Comparison of ENCODE assay signal across 8 mouse cellular contexts in genomic region chr2:28514489-28514888, GRCm38 (mm10). TPM values are rescaled to one million over a fixed set of nuclear protein-coding genes. Genes with fewer than 3 reads are reported as not detected.
A peak's percentile ranks its signal among the peaks of the same experiment; 100 is the strongest.
DNase-seq lines count a peak whose midpoint lies in the region; ATAC-seq lines count a peak whose summit lies in the region.

No protein-coding gene starts in this region.

- WGBS in limb, embryonic 11.5 days = 19% methylated on average over 5 of the region's 5 CpGs
- WGBS in midbrain, embryonic 13.5 days = 23% methylated on average over 5 of the region's 5 CpGs

- no peaks in the 10 kb centered on the region for H3K9me3 ChIP-seq in limb, embryonic 11.5 days (ENCODE audit: control insufficient read depth, low read length)
- H3K9me3 ChIP-seq in midbrain, embryonic 13.5 days = no peaks in the 10 kb centered on the region

- H3K9ac ChIP-seq in limb, embryonic 11.5 days (ENCODE audit: low read length) = peak overlapping the region; percentile 90; the same call in 1 of the 2 replicates
- H3K9ac ChIP-seq in midbrain, embryonic 13.5 days (replicated peaks) = peak overlapping the region; percentile 98

- peak overlapping the region; percentile 92 for H3K4me2 ChIP-seq in limb, embryonic 11.5 days (ENCODE audit: low read depth, severe bottlenecking)
- peak overlapping the region; percentile 85 for H3K4me2 ChIP-seq in midbrain, embryonic 13.5 days (replicated peaks)

- intact Hi-C loops in gastrocnemius, postnatal 14 days (cut with DNase I; ENCODE audit: low total_unique reads) = loop anchor here (10.0 kb wide), 1 partner anchor 70 kb away; the partner anchor contains the start of gene Gtf3c5

- peak overlapping the region; percentile 68 for H3K4me3 ChIP-seq in limb, embryonic 11.5 days (ENCODE audit: low read depth, low read length)
- peak overlapping the region; percentile 93 for H3K4me3 ChIP-seq in midbrain, embryonic 13.5 days (replicated peaks)

- peak; percentile 22 for ATAC-seq in inflammation-experienced regulatory T-cells, adult 6 months
- ATAC-seq in limb, embryonic 11.5 days (ENCODE audit: insufficient number of reproducible peaks, low FRiP score, low TSS enrichment, low read depth) = no peak
- peak; percentile 40; the same call in 1 of the 2 replicates for ATAC-seq in midbrain, embryonic 13.5 days

- no peaks in the 10 kb centered on the region for H3K27me3 ChIP-seq in limb, embryonic 11.5 days (ENCODE audit: control insufficient read depth, insufficient read depth, low read length)
- H3K27me3 ChIP-seq in midbrain, embryonic 13.5 days = peaks cover 9% of the 10 kb centered on the region; the same call in 1 of the 2 replicates

- peak; percentile 74 to 94 for DNase-seq in adrenal gland, adult (ENCODE audit: inconsistent age in 2 of 2, low spot score in 1 of 2)
- DNase-seq in adrenal gland, adult 8-10 months = no peak
- peak; percentile 91 to 94 for DNase-seq in cerebellum, postnatal 36 days
- DNase-seq in gastrocnemius, postnatal 14 days = peak; percentile 80
- peak; percentile 94 for DNase-seq in limb, embryonic 11.5 days (ENCODE audit: low spot score)
- DNase-seq in spleen, adult 18-20 months = peak; percentile 66 to 89

- H3K27ac ChIP-seq in limb, embryonic 11.5 days (replicated peaks; ENCODE audit: low read depth, low read length) = no peak overlapping the region
- H3K27ac ChIP-seq in midbrain, embryonic 13.5 days = peak overlapping the region; percentile 93

- H3K36me3 ChIP-seq in limb, embryonic 11.5 days (ENCODE audit: control insufficient read depth, insufficient read depth, low read length) = no peaks in the 10 kb centered on the region
- H3K36me3 ChIP-seq in midbrain, embryonic 13.5 days = peaks cover 20% of the 10 kb centered on the region; the same call in 1 of the 2 replicates

- H3K4me1 ChIP-seq in limb, embryonic 11.5 days (ENCODE audit: control insufficient read depth, insufficient read depth, low read length) = peaks cover 6% of the 10 kb centered on the region; the same call in 1 of the 2 replicates
- peaks cover 56% of the 10 kb centered on the region for H3K4me1 ChIP-seq in midbrain, embryonic 13.5 days (replicated peaks)

RNA-seq across cellular contexts. Expression of gene Ralgds, which starts 1.6 kb away (rescaled TPM):
- 10 to 100 TPM; 33.3 to 51.0 (median 38.6) TPM for total RNA-seq in adrenal gland, adult 8-10 months (2022)
- 10 to 100 TPM; 17.1 to 25.3 TPM for total RNA-seq in gastrocnemius, postnatal 14 days (2021)
- 1 to 10 TPM; 5.7 to 7.5 (median 5.9) TPM for polyA plus RNA-seq in inflammation-experienced regulatory T-cells, adult 6 months (2017; shearing (Covaris generic))
- polyA plus RNA-seq in limb, embryonic 11.5 days (2014; fragmentation: Nextera tagmentation; extraction: Ambion mirVana) = 37.3 and 43.1 TPM in 2 replicates
- 70.8 and 82.0 TPM in 2 replicates for polyA plus RNA-seq in midbrain, embryonic 13.5 days (2015; fragmentation: Nextera tagmentation; extraction: Ambion mirVana)

RNA-seq across cellular contexts. Expression of gene Gm10134, which starts 8.6 kb away (rescaled TPM):
- 1 to 10 TPM; 3.0 to 5.1 (median 4.7) TPM for total RNA-seq in adrenal gland, adult 8-10 months (2022)
- total RNA-seq in gastrocnemius, postnatal 14 days (2021) = under 1 TPM in 1 of 2 experiments, not detected in 1; 0.90 TPM
- not detected for polyA plus RNA-seq in inflammation-experienced regulatory T-cells, adult 6 months (2017; shearing (Covaris generic))
- not detected in 2 replicates for polyA plus RNA-seq in limb, embryonic 11.5 days (2014; fragmentation: Nextera tagmentation; extraction: Ambion mirVana)
- polyA plus RNA-seq in midbrain, embryonic 13.5 days (2015; fragmentation: Nextera tagmentation; extraction: Ambion mirVana) = 1.0 and 1.5 TPM in 2 replicates

RNA-seq across cellular contexts. Expression of gene Gbgt1, which starts 17.8 kb away (rescaled TPM):
- 10 to 100 TPM in 1 of 4 experiments, 1 to 10 TPM in 3; 4.8 to 12.6 (median 6.7) TPM for total RNA-seq in adrenal gland, adult 8-10 months (2022)
- total RNA-seq in gastrocnemius, postnatal 14 days (2021) = 1 to 10 TPM; 1.7 to 1.9 TPM
- not detected for polyA plus RNA-seq in inflammation-experienced regulatory T-cells, adult 6 months (2017; shearing (Covaris generic))
- polyA plus RNA-seq in limb, embryonic 11.5 days (2014; fragmentation: Nextera tagmentation; extraction: Ambion mirVana) = not detected in 2 replicates
- polyA plus RNA-seq in midbrain, embryonic 13.5 days (2015; fragmentation: Nextera tagmentation; extraction: Ambion mirVana) = 0.54 and 1.4 TPM in 2 replicates

RNA-seq across cellular contexts. Expression of gene Mrps2, which starts 46.6 kb away (rescaled TPM):
- total RNA-seq in adrenal gland, adult 8-10 months (2022) = 10 to 100 TPM; 39.7 to 52.1 (median 46.1) TPM
- total RNA-seq in gastrocnemius, postnatal 14 days (2021) = 10 to 100 TPM; 25.3 to 28.5 TPM
- 10 to 100 TPM; 17.7 to 22.1 (median 19.3) TPM for polyA plus RNA-seq in inflammation-experienced regulatory T-cells, adult 6 months (2017; shearing (Covaris generic))
- polyA plus RNA-seq in limb, embryonic 11.5 days (2014; fragmentation: Nextera tagmentation; extraction: Ambion mirVana) = 70.4 and 72.9 TPM in 2 replicates
- polyA plus RNA-seq in midbrain, embryonic 13.5 days (2015; fragmentation: Nextera tagmentation; extraction: Ambion mirVana) = 50.1 and 52.3 TPM in 2 replicates

RNA-seq across cellular contexts. Expression of gene 1700007K13Rik, which starts 48.4 kb away (rescaled TPM):
- total RNA-seq in adrenal gland, adult 8-10 months (2022) = under 1 TPM in 3 of 4 experiments, not detected in 1; 0.49 to 0.99 (median 0.89) TPM
- total RNA-seq in gastrocnemius, postnatal 14 days (2021) = under 1 TPM in 1 of 2 experiments, not detected in 1; 0.55 TPM
- under 1 TPM in 1 of 3 experiments, not detected in 2; 0.52 TPM for polyA plus RNA-seq in inflammation-experienced regulatory T-cells, adult 6 months (2017; shearing (Covaris generic))
- 0.95 and 0.96 TPM in 2 replicates for polyA plus RNA-seq in limb, embryonic 11.5 days (2014; fragmentation: Nextera tagmentation; extraction: Ambion mirVana)
- polyA plus RNA-seq in midbrain, embryonic 13.5 days (2015; fragmentation: Nextera tagmentation; extraction: Ambion mirVana) = 0.85 and 1.3 TPM in 2 replicates
